Mouse (Mus musculus): ENCODE data around the gene Il12rb2.

Il12rb2 gene

DNA sequence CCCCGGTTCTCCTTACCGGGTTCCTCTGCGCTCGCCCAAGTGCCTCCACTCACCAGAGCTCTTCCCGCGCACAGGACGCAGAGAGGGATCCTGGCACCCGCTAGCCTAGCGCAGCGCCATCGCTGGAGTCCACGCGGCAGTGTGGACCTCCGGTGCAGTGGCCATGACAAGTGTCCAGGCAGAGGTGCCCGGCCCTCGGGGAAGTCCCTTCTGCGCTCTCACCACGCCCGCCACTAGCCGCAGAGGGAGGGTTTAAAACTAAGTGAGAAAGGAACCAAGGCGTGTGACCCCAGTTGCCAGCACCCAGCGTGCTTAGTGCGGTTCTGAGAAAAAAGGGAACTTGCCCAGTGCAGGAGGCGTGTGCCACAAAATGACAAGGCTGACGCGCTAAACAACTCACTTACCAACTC lies at the start of gene Il12rb2:
Gene Il12rb2, minus strand, starts transcription at position 207 of the 410 bp plus-strand sequence.
- no peak for DNase-seq (ENCODE audit: low spot score)

DNA sequence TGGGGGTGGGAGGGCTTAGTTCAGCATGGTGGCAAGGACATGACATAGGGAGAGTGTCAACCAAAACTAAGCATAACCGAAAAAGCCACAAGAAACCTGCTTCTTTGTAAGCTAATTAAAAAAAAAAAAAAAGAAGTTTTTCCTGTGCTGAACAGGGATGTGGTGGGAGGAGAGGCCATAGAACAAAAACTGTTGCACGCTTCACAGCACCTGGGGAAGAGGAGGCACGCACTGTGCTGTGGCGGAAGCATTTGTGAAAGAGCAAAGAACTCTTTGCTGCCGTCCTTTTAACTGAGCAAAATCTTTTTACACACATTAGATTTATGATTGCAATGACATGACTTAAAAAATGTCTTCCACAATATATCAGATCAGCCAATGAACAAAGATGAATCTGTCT lies 45.8 kb upstream of the Il12rb2 start:
- DNase-seq (ENCODE audit: low spot score), result no peak

DNA sequence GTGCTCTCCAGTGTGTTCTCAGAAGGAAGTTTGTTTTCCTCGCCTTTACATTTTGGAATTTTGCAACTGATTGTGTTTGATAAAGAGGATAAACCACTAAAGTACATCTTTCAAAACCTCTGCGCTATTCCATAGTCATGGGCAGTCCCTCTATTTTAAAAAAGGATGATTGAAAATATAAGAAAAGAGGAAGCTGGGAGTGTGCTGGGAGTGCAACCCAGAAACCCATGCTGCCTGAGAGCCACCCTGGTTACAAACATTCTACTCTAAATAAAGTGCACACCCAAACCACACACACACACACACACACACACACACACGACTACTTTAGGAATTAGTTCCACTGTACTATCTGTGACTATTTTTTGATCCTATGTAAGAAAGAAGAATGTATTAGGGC lies 40.6 kb upstream of the Il12rb2 start:
- no peak for DNase-seq (ENCODE audit: low spot score)

DNA sequence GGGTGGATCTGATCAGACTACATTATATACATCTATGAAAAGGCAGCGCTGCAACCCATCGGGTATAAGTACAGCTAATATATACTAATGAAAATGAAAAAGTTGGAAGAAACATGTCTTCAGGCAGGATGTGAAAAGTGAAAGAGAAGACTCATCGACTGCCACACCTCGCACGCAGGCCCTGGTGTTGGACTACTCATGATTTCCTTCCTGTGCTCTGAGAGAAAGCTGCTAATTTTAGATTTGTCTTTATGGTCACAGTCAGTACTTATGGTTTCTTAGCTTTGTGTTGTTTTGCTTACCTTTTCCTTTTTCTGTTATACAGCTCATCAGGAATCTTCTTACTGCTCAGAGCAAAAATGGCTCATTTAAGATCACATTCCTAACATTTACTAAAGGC lies 39.3 kb upstream of the Il12rb2 start:
- DNase-seq (ENCODE audit: low spot score), result no peak

GRCm38 (mm10) chr6:67413378-67413777 lies 37.4 kb upstream of the Il12rb2 start:
- no peak for DNase-seq (ENCODE audit: low spot score)

DNA sequence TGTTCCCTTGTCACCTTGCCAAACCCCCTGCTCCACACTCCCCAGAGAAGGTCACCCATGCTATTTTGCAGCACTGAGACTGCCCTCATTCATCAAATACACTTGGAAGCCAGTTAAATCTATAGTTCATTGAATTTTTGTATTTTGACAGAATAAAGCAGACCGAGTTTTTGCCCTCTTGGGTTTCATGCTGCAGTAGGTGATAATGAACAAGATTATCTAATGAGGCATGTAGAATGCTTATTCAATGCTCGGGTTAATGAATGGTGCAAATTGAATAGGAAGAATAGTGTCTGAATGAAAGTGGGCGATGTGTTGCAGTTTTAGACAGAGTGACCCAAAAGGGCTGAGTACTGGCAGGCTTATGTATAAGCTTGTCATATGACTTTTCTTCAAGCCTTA lies 29.3 kb upstream of the Il12rb2 start:
- no peak for DNase-seq (ENCODE audit: low spot score)

DNA sequence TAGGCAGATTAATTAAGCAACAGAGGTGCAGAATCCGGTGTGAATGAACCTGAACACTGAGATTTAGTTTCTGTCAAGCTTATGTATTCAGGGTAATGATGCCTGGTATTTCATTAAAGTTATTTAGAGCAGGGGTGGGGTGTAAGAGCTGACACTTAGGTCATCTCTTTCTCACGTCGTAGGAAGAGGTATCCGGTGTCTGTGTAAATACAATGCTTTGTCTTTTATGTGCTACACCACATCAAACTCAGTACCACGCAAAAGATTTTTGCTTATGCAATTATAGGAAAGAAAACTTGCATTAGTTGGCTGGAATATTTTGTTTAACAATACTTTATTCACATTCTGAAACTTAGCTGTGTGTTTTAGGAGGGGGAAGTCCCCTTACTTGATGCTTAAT lies 23.6 kb upstream of the Il12rb2 start:
- no peak for DNase-seq (ENCODE audit: low spot score)

DNA sequence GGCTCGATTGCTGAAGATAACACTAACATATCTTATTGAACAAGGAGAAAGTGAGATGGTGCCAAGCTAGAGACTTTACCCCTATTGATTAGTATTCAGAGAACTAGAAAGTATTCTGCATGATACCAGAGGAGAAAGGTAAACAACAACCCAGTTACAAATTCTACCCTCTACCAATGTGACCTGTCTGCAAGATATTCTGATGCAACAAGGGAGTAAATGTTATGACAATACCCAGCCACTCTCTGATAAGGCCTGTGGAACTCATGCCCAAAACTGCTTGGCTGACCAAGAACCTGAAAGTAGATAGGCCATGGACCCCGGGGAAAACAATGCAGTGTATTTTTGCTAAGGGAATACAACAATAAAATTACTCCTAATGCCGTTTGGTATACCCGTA lies 10.2 kb downstream of the Il12rb2 start:
- DNase-seq (ENCODE audit: low spot score), result no peak

GRCm38 (mm10) chr6:67348065-67348464 lies 27.9 kb downstream of the Il12rb2 start:
- DNase-seq (ENCODE audit: low spot score), result no peak

DNA sequence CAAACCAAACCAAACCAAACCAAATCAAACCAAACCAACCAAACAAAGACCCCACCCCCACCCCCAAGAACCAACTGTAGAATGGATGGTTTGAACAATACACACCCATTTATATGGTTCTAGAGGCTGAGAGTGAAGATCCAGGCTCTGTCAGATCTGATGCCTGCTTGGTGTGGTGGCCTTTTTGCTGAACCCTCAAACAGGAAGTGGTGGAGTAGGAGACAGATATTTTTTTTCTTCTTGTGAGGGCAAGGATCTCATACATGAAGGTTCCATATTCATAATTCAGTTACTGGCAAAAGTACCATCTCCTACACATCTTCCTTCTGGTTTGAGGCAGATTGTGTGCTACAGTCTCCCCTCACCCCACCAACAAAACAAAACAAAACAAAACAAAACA lies 36.5 kb downstream of the Il12rb2 start:
- DNase-seq (ENCODE audit: low spot score), result no peak

GRCm38 (mm10) chr6:67337943-67338342 lies 38.0 kb downstream of the Il12rb2 start:
- no peak for DNase-seq (ENCODE audit: low spot score)

GRCm38 (mm10) chr6:67323788-67324187 lies 52.2 kb downstream of the Il12rb2 start:
- no peak for DNase-seq (ENCODE audit: low spot score)

DNA sequence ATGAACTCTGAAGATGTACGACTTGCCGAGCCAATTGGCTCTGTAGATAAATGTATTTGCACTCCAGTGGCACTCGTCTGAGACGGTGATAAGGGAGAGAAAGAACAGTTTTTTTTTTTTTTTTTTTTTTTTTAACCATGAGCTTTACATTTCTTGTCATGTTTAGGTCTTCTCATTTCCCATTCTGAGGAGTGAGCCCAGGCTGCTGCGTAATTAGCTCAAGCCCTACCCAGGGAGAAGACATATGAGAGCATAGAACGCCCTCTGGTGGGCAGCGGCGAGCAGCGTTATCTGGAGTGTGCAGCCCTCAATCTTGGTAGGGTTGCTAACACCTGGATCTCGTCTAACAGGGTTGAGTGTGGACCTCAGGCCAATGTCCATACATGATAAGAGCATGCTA lies 57.5 kb downstream of the Il12rb2 start:
- DNase-seq (ENCODE audit: low spot score), result peak; percentile 26

GRCm38 (mm10) chr6:67317827-67318338 lies 58.1 kb downstream of the Il12rb2 start:
- no peak for DNase-seq (ENCODE audit: low spot score)

DNA sequence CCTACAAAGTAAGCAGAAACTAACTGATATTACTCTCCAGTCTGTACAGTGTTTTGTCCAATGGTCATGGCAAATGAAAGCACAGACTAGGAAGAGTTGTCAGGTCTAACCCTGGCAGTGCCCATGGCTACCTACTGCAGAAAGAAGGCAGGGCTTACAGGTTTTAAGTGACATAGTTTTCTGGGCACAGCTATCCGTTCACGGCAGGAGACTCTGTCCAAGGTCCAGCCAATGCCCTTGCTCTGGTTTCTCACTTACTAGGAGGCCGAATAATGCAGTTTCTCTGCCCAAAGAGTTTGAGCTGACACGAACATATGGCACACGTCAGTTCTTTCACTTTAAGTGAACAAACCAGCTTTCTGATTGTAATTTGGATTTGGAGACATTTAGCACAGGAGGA lies 58.9 kb downstream of the Il12rb2 start:
- no peak for DNase-seq (ENCODE audit: low spot score)

DNA sequence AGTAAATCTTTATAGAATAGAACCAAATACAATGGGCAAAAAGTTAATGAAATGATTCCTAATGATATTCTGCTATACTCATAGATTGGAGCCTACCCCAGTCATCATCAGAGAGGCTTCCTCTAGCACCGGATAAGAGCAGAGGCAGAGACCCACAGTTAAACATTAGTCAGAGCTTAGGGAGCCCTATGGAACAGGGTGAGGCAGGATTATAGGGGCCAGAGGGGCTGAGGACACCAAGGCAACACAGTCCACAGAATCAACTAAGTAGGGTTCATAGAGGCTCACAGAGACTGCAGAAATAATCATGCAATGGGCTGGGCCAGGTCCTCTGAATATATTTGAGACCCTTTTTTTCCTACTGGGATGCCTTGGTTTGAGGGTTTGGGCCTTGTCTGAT lies 61.3 kb downstream of the Il12rb2 start:
- no peak for DNase-seq (ENCODE audit: low spot score)

DNA sequence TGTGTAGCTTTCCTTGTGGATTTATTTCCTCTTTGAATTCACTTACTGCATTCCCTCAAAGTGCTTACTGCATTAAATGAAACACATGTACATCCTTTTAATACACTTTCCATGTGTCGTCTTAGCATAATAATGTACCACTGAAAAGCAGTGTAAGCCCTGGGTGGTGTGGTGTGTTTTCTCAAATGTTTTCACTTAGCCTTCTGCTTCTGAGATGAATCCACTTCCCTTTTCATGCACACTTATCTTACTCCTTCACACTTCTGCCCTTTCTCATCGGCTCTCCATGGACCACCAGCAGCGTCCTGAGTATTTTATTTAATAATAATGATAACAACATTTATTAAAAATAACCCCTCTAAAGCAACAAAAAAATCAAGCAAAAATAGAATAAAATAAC lies 66.2 kb downstream of the Il12rb2 start:
- no peak for DNase-seq (ENCODE audit: low spot score)

DNA sequence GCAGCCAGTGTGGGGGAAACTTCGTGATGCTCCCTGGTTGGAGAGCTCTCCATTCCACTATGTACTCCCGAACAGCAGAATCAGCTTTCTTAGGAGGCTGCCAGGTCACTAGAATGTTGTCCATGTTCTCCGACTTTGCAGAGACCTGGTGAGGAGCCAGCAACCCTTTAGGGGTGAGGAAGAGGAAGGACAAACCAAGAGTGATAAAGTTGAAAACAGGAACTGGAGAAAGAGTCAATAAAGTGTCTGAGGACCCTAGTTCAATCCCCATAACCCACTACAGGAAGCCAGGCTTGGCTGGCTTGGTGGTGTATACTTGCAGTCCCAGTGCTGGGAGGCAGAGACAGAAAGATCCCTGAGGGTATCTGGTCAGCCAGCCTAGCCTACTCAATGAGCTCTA lies 67.0 kb downstream of the Il12rb2 start:
- no peak for DNase-seq (ENCODE audit: low spot score)

DNA sequence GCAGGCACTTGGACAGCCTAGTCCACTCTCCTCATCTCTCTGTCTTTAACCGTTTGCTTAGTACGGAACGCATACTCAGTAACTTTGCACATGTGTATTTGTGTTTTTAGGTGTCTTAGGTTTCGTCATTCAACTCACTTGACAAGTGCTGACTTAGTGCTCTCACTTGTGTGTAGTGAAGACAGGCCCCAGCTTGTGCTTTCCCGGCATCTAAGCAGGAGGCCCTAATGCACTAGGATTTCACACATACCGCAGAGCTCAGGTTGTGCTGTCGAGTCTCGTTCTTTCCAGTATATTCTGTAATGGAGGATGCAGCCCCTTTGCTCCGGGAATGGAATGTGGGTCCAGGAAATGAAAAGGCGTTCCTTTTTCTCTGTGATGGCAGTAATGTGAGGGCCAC lies 72.8 kb downstream of the Il12rb2 start:
- DNase-seq (ENCODE audit: low spot score), result no peak

DNA sequence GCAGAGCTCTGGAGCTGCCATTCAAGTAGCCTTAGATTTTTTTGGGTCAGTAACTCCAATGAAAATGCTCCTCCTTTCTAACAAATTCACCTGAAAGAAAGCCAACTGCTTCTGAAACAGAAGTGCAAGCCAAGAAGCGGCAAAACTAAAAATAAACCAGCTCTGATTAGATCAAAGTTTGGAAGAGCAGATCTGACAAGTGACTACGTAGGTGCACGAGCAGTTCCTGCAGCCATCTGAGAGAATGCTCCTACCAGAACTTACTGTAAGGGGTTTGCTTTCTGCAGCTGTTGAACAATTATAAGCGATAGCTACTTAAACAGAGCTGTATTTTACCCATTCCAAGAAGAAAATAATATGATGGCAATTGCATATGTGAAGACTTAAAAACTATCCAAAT lies 73.5 kb downstream of the Il12rb2 start:
- DNase-seq (ENCODE audit: low spot score), result no peak

GRCm38 (mm10) chr6:67301230-67301629 lies 74.8 kb downstream of the Il12rb2 start:
- no peak for DNase-seq (ENCODE audit: low spot score)

GRCm38 (mm10) chr6:67300710-67301163 lies 75.3 kb downstream of the Il12rb2 start:
- no peak for DNase-seq (ENCODE audit: low spot score)

- DNase-seq (ENCODE audit: low spot score), result no peak
Observed at GRCm38 (mm10) chr6:67300300-67300699, 75.7 kb downstream of the Il12rb2 start.

DNA sequence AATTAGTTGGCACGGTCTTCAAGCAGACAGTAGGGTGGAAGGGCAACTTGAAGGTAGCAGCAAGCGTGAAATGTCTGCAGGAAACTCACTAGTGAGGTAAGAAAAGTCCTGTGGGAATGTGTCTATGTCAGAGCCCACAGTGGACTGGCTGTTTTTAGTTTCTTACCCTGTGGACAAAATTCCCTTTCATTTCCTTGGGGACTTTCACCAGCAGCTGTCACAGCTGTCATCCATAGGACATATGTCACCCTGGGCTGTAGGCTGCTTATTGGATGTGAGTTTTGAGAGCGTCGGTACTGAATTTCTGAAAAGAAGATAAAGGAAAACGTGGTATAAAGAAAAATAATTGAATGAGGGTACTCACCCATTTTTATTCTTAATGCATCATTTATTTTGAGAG lies 77.2 kb downstream of the Il12rb2 start:
- no peak for DNase-seq (ENCODE audit: low spot score)

GRCm38 (mm10) chr6:67296126-67296525 lies 79.9 kb downstream of the Il12rb2 start:
- no peak for DNase-seq (ENCODE audit: low spot score)

Measured in urinary bladder, postnatal 10 days (tissue).